ENCODE assay signal across 7 mouse cellular contexts in the genomic region with DNA sequence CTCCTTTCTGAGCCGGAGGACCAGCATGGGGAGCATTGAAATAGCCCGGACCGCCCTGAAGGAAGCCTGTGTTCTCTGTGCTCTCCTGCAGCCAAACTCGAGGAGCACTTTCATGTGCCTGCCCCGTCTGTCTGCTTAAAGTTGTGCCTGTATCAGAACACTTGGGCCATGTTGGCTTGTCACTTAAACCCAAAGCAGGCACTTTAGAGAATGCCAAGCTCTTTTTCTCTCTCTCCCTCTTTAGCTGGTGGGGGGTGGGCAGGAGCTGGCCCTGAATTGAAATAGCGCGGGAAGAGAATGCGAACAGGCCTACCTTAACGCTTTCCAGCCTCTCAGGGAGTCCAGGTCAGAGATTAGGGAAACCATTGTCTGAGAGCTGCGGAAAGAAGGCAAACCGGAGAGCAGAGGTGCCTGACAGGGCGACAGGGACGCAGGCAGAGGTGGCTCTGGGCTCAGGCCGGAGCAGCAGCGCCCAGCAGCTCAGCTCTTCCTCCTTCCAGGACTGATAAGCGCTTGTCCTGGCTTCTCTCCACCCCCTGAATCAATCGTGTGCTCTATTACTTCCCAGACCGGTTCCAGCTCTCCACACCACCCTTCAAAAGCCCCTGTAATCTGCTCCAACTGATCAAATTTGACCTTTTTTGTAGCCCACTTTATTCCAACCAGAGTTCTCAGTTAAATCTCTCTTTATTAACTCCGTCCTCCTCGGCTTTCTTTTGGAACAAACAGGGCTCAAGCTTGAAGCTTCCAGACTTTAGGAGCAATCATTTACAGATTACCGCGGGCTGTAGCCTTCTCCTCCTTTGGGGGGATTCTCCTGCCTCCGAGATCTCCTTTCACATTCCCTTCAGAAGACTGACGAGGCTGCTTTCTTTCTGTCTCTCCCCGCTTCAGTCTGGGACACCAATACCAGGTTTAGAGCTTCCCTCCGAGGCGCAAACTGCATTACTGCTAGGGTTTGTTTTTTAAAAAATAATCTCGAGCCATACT.
DNase-seq lines count a peak whose midpoint lies in the region; ATAC-seq and TF ChIP-seq lines count a peak whose summit lies in the region.

No protein-coding gene starts in this region.

- peak; percentile 74 for DNase-seq in adipocyte (ENCODE audit: low spot score)
- no peak for DNase-seq in liver, embryonic 14.5 days (ENCODE audit: low read depth in 3 of 3, low spot score in 3 of 3)
- DNase-seq in natural killer cell, adult 2 months (ENCODE audit: low spot score in 2 of 2) = no peak

- ATAC-seq in forebrain, embryonic 13.5 days = peak; percentile 64
- ATAC-seq in hematopoietic stem cell, adult 5-6 weeks (replicated peaks in 1 of 2; ENCODE audit: insufficient read depth in 1 of 2, low FRiP score in 2 of 2, low TSS enrichment in 1 of 2, low read depth in 1 of 2, poor library complexity in 2 of 2, severe bottlenecking in 2 of 2) = peak; percentile 32 to 39; a peak in 2 of 4 replicates
- no peak for ATAC-seq in liver, embryonic 14.5 days (ENCODE audit: insufficient read depth)
- peak; percentile 61; the same call in 1 of the 2 replicates for ATAC-seq in neural tube, embryonic 15.5 days (ENCODE audit: low FRiP score)

- H3K27ac ChIP-seq in brown adipose tissue, adult 24 weeks (replicated peaks; ENCODE audit: low read depth, low read length) = peak overlapping the region; percentile 87
- H3K27ac ChIP-seq in forebrain, embryonic 13.5 days = peak overlapping the region; percentile 57; the same call in 1 of the 2 replicates
- no peak overlapping the region for H3K27ac ChIP-seq in liver, embryonic 14.5 days
- 0 out of 2 replicates have a peak overlapping the region, but pooled peaks have one; percentile 13 for H3K27ac ChIP-seq in neural tube, embryonic 15.5 days (replicated peaks)

- peak overlapping the region; percentile 63 for H3K4me3 ChIP-seq in brown adipose tissue, adult 24 weeks (ENCODE audit: insufficient read depth, low read depth, low read length)
- peak overlapping the region; percentile 27 for H3K4me3 ChIP-seq in forebrain, embryonic 13.5 days
- peak overlapping the region; percentile 23 to 39; a peak in 3 of 4 replicates for H3K4me3 ChIP-seq in liver, embryonic 14.5 days (ENCODE audit: insufficient read depth in 1 of 2, low read depth in 2 of 2, low read length in 2 of 2)
- peak overlapping the region; percentile 27 for H3K4me3 ChIP-seq in neural tube, embryonic 15.5 days (replicated peaks)

- H3K9ac ChIP-seq in forebrain, embryonic 13.5 days = peak overlapping the region; percentile 68
- no peak overlapping the region for H3K9ac ChIP-seq in liver, embryonic 14.5 days (replicated peaks)
- peak overlapping the region; percentile 40 for H3K9ac ChIP-seq in neural tube, embryonic 15.5 days (replicated peaks)

- peaks cover 14% of the 10 kb centered on the region for H3K9me3 ChIP-seq in forebrain, embryonic 13.5 days (replicated peaks)
- no peaks in the 10 kb centered on the region for H3K9me3 ChIP-seq in liver, embryonic 14.5 days (ENCODE audit: control insufficient read depth, low read length)
- H3K9me3 ChIP-seq in neural tube, embryonic 15.5 days (replicated peaks) = peaks cover 4% of the 10 kb centered on the region; the same call in 1 of the 2 replicates

- TF ChIP-seq EP300 in liver, embryonic 14.5 days (IDR thresholded peaks at IDR 0.05; ENCODE audit: low read depth) = no peak

- no peak for TF ChIP-seq CTCF in liver, embryonic 14.5 days (IDR thresholded peaks at IDR 0.05; ENCODE audit: low read depth)

- no peaks in the 10 kb centered on the region; the same call in 1 of the 2 replicates for H3K36me3 ChIP-seq in forebrain, embryonic 13.5 days (ENCODE audit: poor library complexity, severe bottlenecking)
- no peaks in the 10 kb centered on the region for H3K36me3 ChIP-seq in liver, embryonic 14.5 days (replicated peaks; ENCODE audit: control insufficient read depth, insufficient read depth, low read depth)
- no peaks in the 10 kb centered on the region for H3K36me3 ChIP-seq in neural tube, embryonic 15.5 days

- H3K27me3 ChIP-seq in forebrain, embryonic 13.5 days = no peaks in the 10 kb centered on the region
- H3K27me3 ChIP-seq in liver, embryonic 14.5 days (ENCODE audit: control insufficient read depth, insufficient read depth, low read length) = no peaks in the 10 kb centered on the region
- no peaks in the 10 kb centered on the region for H3K27me3 ChIP-seq in neural tube, embryonic 15.5 days (replicated peaks)

- H3K4me1 ChIP-seq in brown adipose tissue, adult 24 weeks (ENCODE audit: control insufficient read depth, insufficient read depth, insufficient read length, low read length) = no peaks in the 10 kb centered on the region
- peaks cover 32% of the 10 kb centered on the region for H3K4me1 ChIP-seq in forebrain, embryonic 13.5 days
- H3K4me1 ChIP-seq in liver, embryonic 14.5 days (replicated peaks; ENCODE audit: control insufficient read depth in 2 of 2, insufficient read depth in 2 of 2, low read length in 1 of 2) = no peaks in the 10 kb centered on the region; a peak in 1 of 4 replicates
- H3K4me1 ChIP-seq in neural tube, embryonic 15.5 days = peaks cover 15% of the 10 kb centered on the region

- 6% methylated on average over 28 of the region's 28 CpGs for WGBS in forebrain, embryonic 13.5 days
- WGBS in liver, embryonic 14.5 days (ENCODE audit: insufficient replicate concordance) = 12% methylated on average over 28 of the region's 28 CpGs
- WGBS in neural tube, embryonic 15.5 days = 11% methylated on average over 28 of the region's 28 CpGs

- H3K4me2 ChIP-seq in forebrain, embryonic 13.5 days = peak overlapping the region; percentile 57
- peak overlapping the region; percentile 47 for H3K4me2 ChIP-seq in liver, embryonic 14.5 days (ENCODE audit: low read depth)
- H3K4me2 ChIP-seq in neural tube, embryonic 15.5 days = peak overlapping the region; percentile 54
